Mouse (Mus musculus): ENCODE measurements around the gene Jak1. TPM values are rescaled to one million over a fixed set of nuclear protein-coding genes. Genes with fewer than 3 reads are reported as not detected.
A peak's percentile ranks its signal among the peaks of the same experiment; 100 is the strongest.

Gene Jak1
- total RNA-seq, 2 experiments from 2014 or later = 117 to 120 TPM

GRCm38 (mm10) chr4:101202626-101203025 is 62.5 kb downstream of the Jak1 start:
- intact Hi-C loops (cut with DNase I) = no loop called here
- DNase-seq (ENCODE audit: low spot score in 2 of 2) = no peak

DNA sequence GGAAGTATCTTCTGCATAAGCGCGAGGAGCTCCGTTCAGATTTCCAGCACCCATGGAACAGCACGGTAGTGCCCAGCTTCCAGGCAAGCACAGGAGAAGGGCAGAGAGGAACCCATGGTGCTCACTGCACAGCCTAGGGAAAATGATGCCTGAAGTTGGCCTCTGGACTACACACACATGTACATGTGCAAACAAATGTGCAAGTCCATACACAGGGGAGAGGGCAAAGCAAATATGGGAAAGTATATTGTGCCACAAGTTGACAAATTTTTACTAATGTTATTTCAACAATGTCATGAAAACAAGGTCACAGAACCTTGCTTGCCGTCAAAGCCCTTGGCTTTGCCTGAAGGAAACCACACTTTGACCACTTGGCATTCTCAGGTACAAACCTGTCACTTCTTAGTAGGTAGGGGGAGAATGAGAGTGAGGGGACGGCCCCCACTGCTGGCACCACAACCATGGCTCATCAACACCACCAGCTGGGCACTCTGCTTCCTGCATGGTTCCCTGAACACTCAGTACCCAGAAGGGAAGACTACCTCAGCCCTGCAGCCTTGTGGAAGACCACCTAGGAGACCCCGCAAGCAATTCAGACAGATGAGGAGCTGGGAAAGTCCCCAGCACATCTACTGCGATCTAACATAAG is 65.5 kb downstream of the Jak1 start:
- no peak for DNase-seq (ENCODE audit: low spot score in 2 of 2)
- intact Hi-C loops (cut with DNase I) = loop anchor here (5.0 kb wide), 1 partner anchor 63 kb away; no protein-coding TSS in a partner anchor

DNA sequence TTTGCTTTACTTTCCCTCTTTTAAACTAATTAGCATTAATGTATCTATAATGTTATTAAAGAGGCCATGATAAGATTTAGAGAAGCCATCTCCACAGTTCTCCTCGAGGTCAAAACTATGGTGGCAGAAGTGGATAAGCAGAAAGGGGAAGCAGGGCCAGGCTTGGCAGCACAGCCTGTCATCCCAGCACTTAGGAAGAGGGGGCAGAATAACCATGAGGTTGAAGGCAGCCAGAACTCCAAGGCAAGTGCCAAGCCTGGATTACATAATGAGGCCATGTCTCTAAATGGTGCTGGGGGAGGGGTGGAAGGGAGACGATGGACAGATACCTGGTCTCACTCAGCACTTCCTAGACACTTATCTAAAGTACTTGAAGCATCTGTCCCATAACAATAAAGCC is 66.7 kb downstream of the Jak1 start:
- DNase-seq (ENCODE audit: low spot score in 2 of 2) = peak; percentile 50 to 56
- intact Hi-C loops (cut with DNase I) = loop anchor here (5.0 kb wide), 1 partner anchor 64 kb away; no protein-coding TSS in a partner anchor

DNA sequence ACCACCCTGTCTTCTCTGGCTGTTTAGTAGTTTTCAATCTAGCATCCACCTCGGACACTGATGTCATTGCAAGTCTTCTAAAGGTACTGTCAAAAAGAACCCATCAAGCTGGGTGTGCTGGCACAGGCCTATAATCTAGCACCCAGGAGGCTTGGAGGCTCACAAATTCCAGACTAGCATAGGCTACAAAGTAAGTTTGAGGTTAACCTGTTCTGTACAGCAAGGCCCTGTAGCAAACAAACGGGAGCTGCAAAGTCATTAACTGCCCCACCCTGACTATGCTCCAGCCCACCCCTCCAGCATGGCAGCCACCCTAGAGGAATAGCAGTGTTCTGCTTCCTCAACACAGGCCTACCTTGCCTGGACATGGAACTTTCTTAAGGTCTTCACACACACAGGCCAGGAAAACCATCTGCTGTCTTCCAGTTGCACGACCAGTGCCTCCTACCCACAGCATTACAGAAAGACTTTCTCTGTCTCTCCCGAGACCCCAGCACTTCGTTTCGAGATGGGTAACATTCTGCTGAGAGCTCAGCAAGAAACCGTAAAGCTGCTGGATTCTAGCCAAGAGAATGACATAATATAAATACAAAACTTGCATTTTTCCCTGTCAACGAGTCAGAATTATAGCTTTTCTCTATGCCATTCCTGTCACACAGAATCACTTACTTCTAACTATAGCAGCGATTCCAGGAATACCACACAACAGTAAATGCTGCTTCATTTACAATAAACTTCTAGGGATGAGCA is 67.5 kb downstream of the Jak1 start:
- intact Hi-C loops (cut with DNase I) = loop anchor here (5.0 kb wide), 1 partner anchor 65 kb away; no protein-coding TSS in a partner anchor

DNA sequence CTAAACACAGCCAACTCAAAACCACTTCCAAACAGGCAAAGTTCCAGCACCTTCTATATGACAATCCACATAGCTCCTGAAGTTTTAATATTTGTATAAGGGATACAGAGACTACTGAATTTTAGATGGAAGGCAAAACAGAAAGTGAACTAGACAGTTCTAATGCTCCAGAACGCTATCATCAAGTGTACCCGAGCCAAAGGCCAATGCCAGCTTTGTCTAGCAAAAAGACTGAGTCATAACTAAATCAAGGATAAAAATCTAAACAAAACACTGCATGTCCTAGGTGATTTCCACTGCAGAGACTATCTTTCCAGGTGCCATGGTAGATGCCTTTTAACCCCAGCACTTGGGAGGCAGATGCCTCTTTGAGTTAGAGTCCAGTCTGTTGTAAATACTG is 68.7 kb downstream of the Jak1 start:
- intact Hi-C loops (cut with DNase I) = loop anchor here (5.0 kb wide), 1 partner anchor 66 kb away; no protein-coding TSS in a partner anchor
- DNase-seq (ENCODE audit: low spot score in 2 of 2) = no peak

More for the DNA sequence above, 67.5 kb downstream of the Jak1 start:
- DNase-seq (ENCODE audit: low spot score in 2 of 2) = peak in 1 of 2 experiments; percentile 55

- no peak for DNase-seq (ENCODE audit: low spot score in 2 of 2)
- intact Hi-C loops (cut with DNase I) = no loop called here
These were observed 70.9 kb downstream of the Jak1 start for GRCm38 (mm10) chr4:101194170-101194569.

GRCm38 (mm10) chr4:101192241-101192976 is 72.7 kb downstream of the Jak1 start:
- intact Hi-C loops (cut with DNase I) = no loop called here
- no peak for DNase-seq (ENCODE audit: low spot score in 2 of 2)

- no peak for DNase-seq (ENCODE audit: low spot score in 2 of 2)
- intact Hi-C loops (cut with DNase I) = no loop called here
These were observed 77.7 kb downstream of the Jak1 start for GRCm38 (mm10) chr4:101187381-101187780.

GRCm38 (mm10) chr4:101186591-101186990 is 78.5 kb downstream of the Jak1 start:
- DNase-seq (ENCODE audit: low spot score in 2 of 2) = no peak
- intact Hi-C loops (cut with DNase I) = no loop called here

- intact Hi-C loops (cut with DNase I) = no loop called here
These were observed 79.9 kb downstream of the Jak1 start for GRCm38 (mm10) chr4:101185216-101185615.

DNA sequence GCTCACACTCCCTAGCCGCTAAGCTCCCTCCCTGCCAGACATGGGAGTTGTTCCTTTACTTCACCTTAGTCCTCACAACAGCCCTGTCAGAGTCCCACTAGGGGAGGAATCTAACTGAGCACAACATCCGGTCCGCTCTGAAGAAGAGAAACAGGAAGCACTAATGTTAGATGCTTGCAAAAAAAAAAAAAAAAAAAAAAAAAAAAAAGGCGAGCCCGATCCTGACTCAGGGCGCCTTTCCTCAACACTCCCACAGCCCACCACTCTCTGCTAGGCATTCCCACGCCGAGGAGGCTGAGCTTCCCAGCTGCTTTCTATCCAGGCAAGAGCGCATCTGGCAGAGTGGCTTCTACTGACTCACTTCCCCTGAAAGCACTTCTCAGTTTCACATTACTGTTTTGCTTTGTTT is 82.5 kb downstream of the Jak1 start:
- intact Hi-C loops (cut with DNase I) = no loop called here
- DNase-seq (ENCODE audit: low spot score in 2 of 2) = no peak

More at GRCm38 (mm10) chr4:101185216-101185615, 79.9 kb downstream of the Jak1 start:
- DNase-seq (ENCODE audit: low spot score in 2 of 2) = no peak

- intact Hi-C loops (cut with DNase I) = no loop called here
- no peak for DNase-seq (ENCODE audit: low spot score in 2 of 2)
These were observed 84.4 kb downstream of the Jak1 start for GRCm38 (mm10) chr4:101180681-101181080.

DNA sequence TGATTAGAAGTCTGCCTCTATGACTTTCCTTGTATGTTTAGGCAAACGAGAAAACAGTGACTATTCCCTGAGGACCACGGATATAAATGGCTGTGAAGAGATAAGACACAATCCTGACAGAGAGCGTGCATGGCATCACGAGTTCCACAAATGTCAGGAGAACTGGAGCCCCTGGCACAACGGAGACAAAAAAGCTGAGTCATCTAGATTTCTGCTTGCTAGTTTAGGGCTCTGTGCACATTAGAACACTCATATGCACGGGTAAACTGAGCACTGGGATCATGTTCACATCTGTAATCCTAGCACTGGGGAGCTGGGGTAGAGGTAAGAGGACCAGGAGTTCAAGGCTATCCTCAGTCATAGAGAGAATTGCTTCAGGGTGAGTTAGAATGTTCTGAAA is 85.2 kb downstream of the Jak1 start:
- no peak for DNase-seq (ENCODE audit: low spot score in 2 of 2)
- intact Hi-C loops (cut with DNase I) = loop anchor here (10.0 kb wide), 1 partner anchor 815 kb away; no protein-coding TSS in a partner anchor

DNA sequence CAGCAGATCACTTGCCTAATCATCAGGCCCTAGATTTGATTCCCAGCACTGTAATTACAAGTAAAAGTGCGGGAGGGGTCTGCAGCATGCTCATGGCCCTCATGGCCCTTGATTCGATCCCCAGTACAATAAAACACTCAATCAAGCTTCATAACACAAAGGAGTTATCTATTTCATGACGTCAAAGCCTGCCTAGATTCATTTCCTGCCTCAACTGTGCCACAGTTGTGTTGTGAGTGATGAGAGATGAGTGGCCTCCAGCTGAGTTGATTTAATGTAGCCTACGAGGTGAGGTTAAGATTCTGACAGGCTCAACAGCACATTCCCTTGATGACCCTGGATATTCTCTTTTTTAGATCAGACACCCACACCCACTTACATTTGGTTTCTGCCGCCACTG is 86.0 kb downstream of the Jak1 start:
- intact Hi-C loops (cut with DNase I) = loop anchor here (10.0 kb wide), 1 partner anchor 816 kb away; no protein-coding TSS in a partner anchor
- DNase-seq (ENCODE audit: low spot score in 2 of 2) = no peak

DNA sequence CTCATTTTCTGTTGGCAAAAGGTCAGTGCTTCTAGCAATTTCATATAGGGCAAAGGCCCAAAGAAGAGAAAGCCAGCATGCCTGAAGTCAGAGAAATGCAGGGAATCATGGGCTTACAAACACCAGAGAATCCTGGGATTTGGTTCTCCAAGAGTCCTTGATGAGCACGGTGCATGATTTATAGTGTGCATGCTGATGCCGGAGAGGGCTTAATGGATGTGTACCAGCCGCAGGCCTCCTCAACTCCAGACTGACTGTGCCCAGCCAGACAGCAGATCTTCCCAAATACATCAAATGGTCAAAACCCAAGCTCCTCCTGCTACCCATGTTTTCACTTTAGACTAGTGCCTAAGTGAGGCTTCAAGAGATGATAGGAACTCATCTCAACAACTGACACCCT is 87.3 kb downstream of the Jak1 start:
- DNase-seq (ENCODE audit: low spot score in 2 of 2) = no peak
- intact Hi-C loops (cut with DNase I) = loop anchor here (10.0 kb wide), 1 partner anchor 817 kb away; no protein-coding TSS in a partner anchor

DNA sequence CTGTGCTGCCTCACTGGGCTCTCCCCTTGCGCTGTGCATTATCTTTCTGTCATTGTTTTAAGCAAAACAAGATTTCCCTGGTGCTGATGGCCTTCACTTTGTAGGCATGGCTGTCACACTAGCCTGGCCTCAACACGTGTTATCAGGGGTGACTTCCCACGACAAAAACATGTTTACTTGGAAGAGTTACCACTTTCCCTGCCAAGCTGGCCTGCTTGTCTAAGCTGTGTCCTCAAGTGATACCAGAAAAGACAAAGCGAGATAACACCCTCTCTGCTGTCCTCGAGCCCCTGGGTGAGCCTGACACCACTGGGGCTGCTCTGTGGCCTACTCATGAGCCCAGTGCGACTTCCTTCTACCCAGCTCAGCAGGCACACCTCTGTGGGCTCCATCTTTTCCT is 89.0 kb downstream of the Jak1 start:
- intact Hi-C loops (cut with DNase I) = loop anchor here (10.0 kb wide), 1 partner anchor 819 kb away; no protein-coding TSS in a partner anchor

GRCm38 (mm10) chr4:101174916-101175625 is 90.0 kb downstream of the Jak1 start:
- intact Hi-C loops (cut with DNase I) = loop anchor here (10.0 kb wide), 1 partner anchor 820 kb away; no protein-coding TSS in a partner anchor
- DNase-seq (ENCODE audit: low spot score in 2 of 2) = no peak

More for the DNA sequence above, 89.0 kb downstream of the Jak1 start:
- no peak for DNase-seq (ENCODE audit: low spot score in 2 of 2)

- intact Hi-C loops (cut with DNase I) = loop anchor here (10.0 kb wide), 1 partner anchor 822 kb away; no protein-coding TSS in a partner anchor
- DNase-seq (ENCODE audit: low spot score in 2 of 2) = peak in 1 of 2 experiments; percentile 34
These were observed 92.3 kb downstream of the Jak1 start for GRCm38 (mm10) chr4:101172738-101173137.

All from left cerebral cortex, postnatal 14 days (tissue).